Mouse (Mus musculus) cerebellum, postnatal 36 days (tissue): ENCODE results near the gene Aurkaip1.

Experiments
- DNase-seq, 2 experiments: peaks; one replicate each; pipeline ENCODE4 v3.0.0; 2021 to 2022; ENCODE audit warnings: mixed read lengths in 2 of 2

Gene Aurkaip1

GRCm38 (mm10) chr4:155854991-155855390 lies 23.9 kb downstream of the Aurkaip1 start:
- no peak for DNase-seq

- peak in 1 of 2 experiments; percentile 40 for DNase-seq
These were observed 25.0 kb downstream of the Aurkaip1 start for GRCm38 (mm10) chr4:155856071-155856470.

GRCm38 (mm10) chr4:155856881-155857280 lies 25.8 kb downstream of the Aurkaip1 start:
- no peak for DNase-seq

- DNase-seq, result no peak
These were observed 28.2 kb downstream of the Aurkaip1 start for GRCm38 (mm10) chr4:155859318-155859717.

GRCm38 (mm10) chr4:155861787-155862186 lies 30.7 kb downstream of the Aurkaip1 start:
- no peak for DNase-seq

- no peak for DNase-seq
These were observed 31.9 kb downstream of the Aurkaip1 start, which contains the start of gene Tas1r3 for GRCm38 (mm10) chr4:155863001-155863400. Gene Tas1r3, minus strand, starts transcription at chr4:155863362.

- DNase-seq, result peak in 1 of 2 experiments; percentile 38
These were observed 37.7 kb downstream of the Aurkaip1 start for GRCm38 (mm10) chr4:155868614-155869298.

- DNase-seq, result peak; percentile 95 to 96
These were observed 38.4 kb downstream of the Aurkaip1 start, which contains the start of the genes Cptp and Ints11 for GRCm38 (mm10) chr4:155869317-155870033. Gene Cptp, minus strand, starts transcription at chr4:155869440. Gene Ints11, plus strand, starts transcription at chr4:155869546.

- no peak for DNase-seq
These were observed 40.3 kb downstream of the Aurkaip1 start for GRCm38 (mm10) chr4:155871404-155871803.
